Mouse (Mus musculus): ENCODE results near the gene Wdr48. TPM values are rescaled to one million over a fixed set of nuclear protein-coding genes. Genes with fewer than 3 reads are reported as not detected.
A peak's percentile ranks its signal among the peaks of the same experiment; 100 is the strongest.

Wdr48 gene
- total and polyA plus RNA-seq, 2 experiments from 2014 or later: 48.8 to 53.0 TPM

DNA sequence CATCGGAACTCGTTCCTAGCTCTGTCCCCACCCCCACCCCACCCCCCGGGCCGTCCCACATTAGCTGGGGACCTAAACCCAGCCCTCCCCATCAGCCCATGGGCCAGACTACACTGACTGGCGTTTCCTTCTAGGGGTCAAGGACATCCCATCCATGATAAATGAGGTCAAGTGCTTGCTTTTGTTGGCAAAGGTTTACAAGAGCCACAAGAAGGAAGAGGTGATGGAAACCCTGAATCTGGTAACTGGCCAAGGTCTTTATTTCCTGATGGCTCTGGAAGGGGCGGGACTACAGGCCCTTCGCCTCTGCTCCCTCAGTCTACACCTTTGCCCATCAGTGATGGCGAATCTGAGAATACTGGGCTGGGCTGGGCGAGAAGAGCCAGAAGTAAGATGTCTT lies 64.2 kb downstream of the Wdr48 start:
- DNase-seq (ENCODE audit: low spot score) (no peak), ATAC-seq (ENCODE audit: low FRiP score) (no peak)
- Histone ChIP-seq H3K27me3 (ENCODE audit: insufficient read depth, low read length) (no peaks in the 10 kb centered on the region), H3K9me3 (ENCODE audit: low read length) (no peaks in the 10 kb centered on the region), H3K36me3 (ENCODE audit: insufficient read depth, low read length) (no peaks in the 10 kb centered on the region), H3K9ac (replicated peaks; ENCODE audit: low read length, poor library complexity, severe bottlenecking) (no peak overlapping the region), H3K4me2 (ENCODE audit: low read depth, low read length, poor library complexity, severe bottlenecking) (no peak overlapping the region), H3K4me1 (ENCODE audit: insufficient read depth, low read length) (no peaks in the 10 kb centered on the region), H3K4me3 (ENCODE audit: low read depth, low read length) (no peak overlapping the region), H3K27ac (ENCODE audit: low read depth, low read length) (no peak overlapping the region)
- 81% methylated on average over 9 of the region's 9 CpGs for WGBS
- TF ChIP-seq CTCF (IDR thresholded peaks at IDR 0.05): no peak

DNA sequence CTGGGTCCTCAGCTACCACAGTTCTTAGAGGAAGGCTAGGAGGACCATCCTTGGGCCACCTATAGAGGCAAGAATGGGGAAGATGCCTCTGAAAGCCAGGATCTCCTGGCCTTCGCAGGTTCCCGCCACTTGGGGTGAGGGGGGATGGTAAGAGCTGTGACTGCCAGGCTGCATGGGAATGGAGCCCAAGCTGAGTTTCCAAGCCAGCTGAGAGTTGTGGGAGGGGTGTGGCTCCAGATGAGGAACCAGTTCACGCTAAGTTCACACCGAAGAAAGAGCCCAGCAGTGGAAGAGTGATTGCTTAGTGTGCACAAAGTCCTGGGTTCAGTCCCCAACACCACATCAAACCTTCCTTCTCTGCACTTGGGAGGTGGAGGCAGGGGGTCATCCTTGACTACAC lies 67.5 kb downstream of the Wdr48 start:
- Histone ChIP-seq H3K4me2 (ENCODE audit: low read depth, low read length, poor library complexity, severe bottlenecking) (no peak overlapping the region), H3K36me3 (ENCODE audit: insufficient read depth, low read length) (no peaks in the 10 kb centered on the region), H3K27me3 (ENCODE audit: insufficient read depth, low read length) (no peaks in the 10 kb centered on the region), H3K9me3 (ENCODE audit: low read length) (no peaks in the 10 kb centered on the region), H3K9ac (replicated peaks; ENCODE audit: low read length, poor library complexity, severe bottlenecking) (no peak overlapping the region), H3K4me3 (ENCODE audit: low read depth, low read length) (no peak overlapping the region), H3K27ac (ENCODE audit: low read depth, low read length) (no peak overlapping the region), H3K4me1 (ENCODE audit: insufficient read depth, low read length) (no peaks in the 10 kb centered on the region)
- DNase-seq (ENCODE audit: low spot score): no peak
- 86% methylated on average over 4 of the region's 4 CpGs for WGBS
- ATAC-seq (ENCODE audit: low FRiP score): no peak
- no peak for TF ChIP-seq CTCF (IDR thresholded peaks at IDR 0.05)

DNA sequence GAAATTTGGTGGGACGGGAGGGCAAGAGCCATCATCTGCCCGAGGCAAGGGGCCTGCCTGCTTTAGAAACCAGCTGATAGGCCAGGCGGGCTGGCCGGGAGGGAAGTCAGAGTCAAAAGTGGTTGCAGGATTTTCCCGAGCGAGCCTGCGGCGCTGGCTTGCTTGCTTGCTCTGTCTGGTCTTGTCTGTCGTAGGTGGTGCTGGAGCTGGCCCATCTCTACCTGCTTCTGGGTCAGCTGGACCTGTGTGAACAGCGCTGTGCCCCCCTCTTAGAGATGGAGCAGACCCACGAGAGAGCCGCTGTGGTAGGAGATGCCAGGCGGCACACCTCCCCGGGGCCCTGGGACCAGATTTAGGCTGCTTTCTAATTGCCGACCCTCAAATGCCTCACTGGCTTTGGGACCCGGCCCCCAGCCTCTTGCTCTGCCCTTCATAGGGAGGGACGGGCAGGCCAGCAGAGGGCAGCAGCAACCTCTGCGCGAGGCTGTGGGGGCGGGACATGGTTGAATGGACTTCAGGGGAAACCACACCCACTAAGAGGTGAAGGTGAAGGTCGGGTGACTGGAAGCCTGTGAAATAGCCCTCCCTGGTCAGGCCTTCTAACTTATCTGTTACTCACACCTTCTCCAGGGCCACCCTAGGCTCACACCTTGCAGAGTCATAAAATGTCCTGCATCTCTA lies 68.4 kb downstream of the Wdr48 start:
- no peaks in the 10 kb centered on the region for H3K4me1 ChIP-seq (ENCODE audit: insufficient read depth, low read length)
- H3K9me3 ChIP-seq (ENCODE audit: low read length): no peaks in the 10 kb centered on the region
- peak; percentile 77 for TF ChIP-seq CTCF (IDR thresholded peaks at IDR 0.05)
- ATAC-seq (ENCODE audit: low FRiP score): no peak
- H3K36me3 ChIP-seq (ENCODE audit: insufficient read depth, low read length): no peaks in the 10 kb centered on the region
- 18% methylated on average over 21 of the region's 21 CpGs for WGBS
- H3K9ac ChIP-seq (replicated peaks; ENCODE audit: low read length, poor library complexity, severe bottlenecking): no peak overlapping the region
- no peaks in the 10 kb centered on the region for H3K27me3 ChIP-seq (ENCODE audit: insufficient read depth, low read length)
- peak; percentile 51 for DNase-seq (ENCODE audit: low spot score)
- H3K4me3 ChIP-seq (ENCODE audit: low read depth, low read length): no peak overlapping the region
- no peak overlapping the region for H3K4me2 ChIP-seq (ENCODE audit: low read depth, low read length, poor library complexity, severe bottlenecking)
- no peak overlapping the region for H3K27ac ChIP-seq (ENCODE audit: low read depth, low read length)

GRCm38 (mm10) chr9:119964206-119964605 lies 69.5 kb downstream of the Wdr48 start:
- H3K27me3 ChIP-seq (ENCODE audit: insufficient read depth, low read length): no peaks in the 10 kb centered on the region
- H3K36me3 ChIP-seq (ENCODE audit: insufficient read depth, low read length): no peaks in the 10 kb centered on the region
- H3K9me3 ChIP-seq (ENCODE audit: low read length): no peaks in the 10 kb centered on the region
- DNase-seq (ENCODE audit: low spot score) (no peak), ATAC-seq (ENCODE audit: low FRiP score) (no peak)
- H3K4me1 ChIP-seq (ENCODE audit: insufficient read depth, low read length): no peaks in the 10 kb centered on the region
- no peak overlapping the region for H3K9ac ChIP-seq (replicated peaks; ENCODE audit: low read length, poor library complexity, severe bottlenecking)
- no peak overlapping the region for H3K4me2 ChIP-seq (ENCODE audit: low read depth, low read length, poor library complexity, severe bottlenecking)
- 85% methylated on average over 3 of the region's 3 CpGs for WGBS
- H3K4me3 ChIP-seq (ENCODE audit: low read depth, low read length): no peak overlapping the region
- no peak for TF ChIP-seq CTCF (IDR thresholded peaks at IDR 0.05)
- H3K27ac ChIP-seq (ENCODE audit: low read depth, low read length): no peak overlapping the region

DNA sequence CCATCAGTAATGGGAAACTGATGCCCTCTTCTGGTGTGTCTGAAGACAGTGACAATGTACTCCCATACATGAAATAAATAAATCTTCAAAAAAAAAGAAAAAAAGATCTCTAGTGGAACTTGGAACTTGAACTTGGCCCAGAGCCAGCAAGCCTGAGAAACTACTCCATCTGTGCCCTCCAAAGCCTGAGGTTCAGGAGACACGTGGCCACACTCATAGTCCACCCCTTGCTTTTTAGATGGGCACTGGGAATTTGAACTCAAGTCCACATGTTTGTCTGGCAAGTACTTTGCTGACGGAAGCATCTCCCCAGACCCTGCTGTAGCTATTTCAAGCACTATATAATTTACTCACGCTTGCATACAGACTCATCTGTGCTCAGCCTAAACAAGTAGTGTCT lies 70.5 kb downstream of the Wdr48 start:
- Histone ChIP-seq H3K27me3 (ENCODE audit: insufficient read depth, low read length) (no peaks in the 10 kb centered on the region), H3K9me3 (ENCODE audit: low read length) (no peaks in the 10 kb centered on the region), H3K4me2 (ENCODE audit: low read depth, low read length, poor library complexity, severe bottlenecking) (no peak overlapping the region), H3K36me3 (ENCODE audit: insufficient read depth, low read length) (no peaks in the 10 kb centered on the region), H3K9ac (replicated peaks; ENCODE audit: low read length, poor library complexity, severe bottlenecking) (no peak overlapping the region), H3K4me1 (ENCODE audit: insufficient read depth, low read length) (no peaks in the 10 kb centered on the region), H3K27ac (ENCODE audit: low read depth, low read length) (no peak overlapping the region), H3K4me3 (ENCODE audit: low read depth, low read length) (no peak overlapping the region)
- 74% methylated on average over 3 of the region's 3 CpGs for WGBS
- no peak for TF ChIP-seq CTCF (IDR thresholded peaks at IDR 0.05)
- DNase-seq (ENCODE audit: low spot score) (no peak), ATAC-seq (ENCODE audit: low FRiP score) (no peak)

DNA sequence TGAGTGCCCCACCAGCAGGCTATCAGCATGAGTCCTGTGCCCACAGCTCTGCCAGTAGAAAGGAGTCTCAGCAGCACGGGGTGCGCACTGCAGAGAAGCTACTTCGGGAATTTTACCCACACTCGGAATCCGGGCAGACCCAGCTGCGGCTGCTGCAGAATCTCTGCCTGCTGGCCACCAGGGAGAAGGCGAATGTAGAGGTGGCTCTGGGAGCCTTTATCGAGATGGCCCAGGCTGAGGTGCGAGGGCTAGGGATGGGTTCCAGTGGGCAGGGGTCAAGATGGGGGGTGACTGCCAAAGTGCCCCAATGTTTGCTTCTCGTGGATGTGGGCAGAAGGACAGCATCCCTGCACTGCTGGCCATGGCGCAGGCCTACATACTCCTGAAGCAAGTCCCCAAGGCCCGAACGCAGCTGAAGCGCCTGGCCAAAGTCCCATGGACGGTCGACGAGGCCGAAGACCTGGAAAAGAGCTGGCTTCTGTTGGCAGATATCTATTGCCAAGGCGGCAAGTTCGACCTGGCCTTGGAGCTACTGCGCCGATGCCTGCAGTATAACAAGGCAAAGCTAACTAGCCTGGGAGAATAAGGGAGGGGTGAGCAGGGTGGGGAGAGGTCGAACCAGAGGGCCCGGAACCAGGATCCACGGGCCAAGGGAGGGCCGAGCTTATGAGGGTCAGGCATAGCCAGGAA lies 71.7 kb downstream of the Wdr48 start:
- Histone ChIP-seq H3K9me3 (ENCODE audit: low read length) (no peaks in the 10 kb centered on the region), H3K4me3 (ENCODE audit: low read depth, low read length) (no peak overlapping the region), H3K4me2 (ENCODE audit: low read depth, low read length, poor library complexity, severe bottlenecking) (no peak overlapping the region), H3K4me1 (ENCODE audit: insufficient read depth, low read length) (no peaks in the 10 kb centered on the region), H3K36me3 (ENCODE audit: insufficient read depth, low read length) (no peaks in the 10 kb centered on the region), H3K9ac (replicated peaks; ENCODE audit: low read length, poor library complexity, severe bottlenecking) (no peak overlapping the region), H3K27ac (ENCODE audit: low read depth, low read length) (no peak overlapping the region), H3K27me3 (ENCODE audit: insufficient read depth, low read length) (no peaks in the 10 kb centered on the region)
- 87% methylated on average over 26 of the region's 26 CpGs for WGBS
- DNase-seq (ENCODE audit: low spot score) (no peak), ATAC-seq (ENCODE audit: low FRiP score) (no peak)
- TF ChIP-seq CTCF (IDR thresholded peaks at IDR 0.05): no peak
